In genomic region chr7:122820587-122821535, GRCm38 (mm10) we compare ENCODE assay signal across 10 mouse cellular contexts.
DNase-seq lines count a peak whose midpoint lies in the region; ATAC-seq and TF ChIP-seq lines count a peak whose summit lies in the region.
"Had no signal": no experiment of that assay in that cellular context is flagged by ENCODE, and none has a peak within 500 bp of the region (broad histone marks: within the 10 kb centered on the region; RNA-seq: fewer than 3 reads in every experiment).

No protein-coding gene starts in this region.

- no peak for TF ChIP-seq POLR2A in thymus, adult 2 months (IDR thresholded peaks at IDR 0.05; ENCODE audit: control insufficient read depth, extremely low read depth, insufficient read depth, low read length, poor library complexity)

- intact Hi-C loops in left cerebral cortex, adult 2 months (cut with DNase I): no loop called here

- no peak for TF ChIP-seq CTCF in intestine, postnatal 0 days (IDR thresholded peaks at IDR 0.05; ENCODE audit: low read depth)
- no peak for TF ChIP-seq CTCF in left cerebral cortex, adult 2 months (IDR thresholded peaks at IDR 0.05)
- TF ChIP-seq CTCF in thymus, adult 2 months (IDR thresholded peaks at IDR 0.05; ENCODE audit: borderline replicate concordance, control insufficient read depth, extremely low read depth, insufficient read depth, low read length, poor library complexity): no peak

- no peaks in the 10 kb centered on the region for H3K36me3 ChIP-seq in intestine, embryonic 14.5 days (ENCODE audit: control insufficient read depth, insufficient read depth, low read length)
- no peaks in the 10 kb centered on the region for H3K36me3 ChIP-seq in intestine, postnatal 0 days (ENCODE audit: control insufficient read depth, insufficient read depth)
- H3K36me3 ChIP-seq in heart, embryonic 11.5 days (ENCODE audit: control insufficient read depth, insufficient read depth, low read length): no peaks in the 10 kb centered on the region
- H3K36me3 ChIP-seq in kidney, embryonic 16.5 days (ENCODE audit: insufficient read depth, low read length): no peaks in the 10 kb centered on the region
- no peaks in the 10 kb centered on the region for H3K36me3 ChIP-seq in forebrain, embryonic 16.5 days (ENCODE audit: control insufficient read depth, insufficient read depth)
- no peaks in the 10 kb centered on the region for H3K36me3 ChIP-seq in thymus, adult 2 months (ENCODE audit: control insufficient read depth, insufficient read depth, low read length)
- H3K36me3 ChIP-seq: embryonic facial prominence, embryonic 12.5 days had no signal

- H3K27ac ChIP-seq in intestine, embryonic 14.5 days (ENCODE audit: low read depth): 0 out of 2 replicates have a peak overlapping the region, but pooled peaks have one; percentile 22
- H3K27ac ChIP-seq in intestine, postnatal 0 days (ENCODE audit: low read depth, low read length): no peak overlapping the region; the same call in 1 of the 2 replicates
- peak overlapping the region; percentile 82 for H3K27ac ChIP-seq in heart, embryonic 11.5 days (ENCODE audit: low read depth, low read length)
- H3K27ac ChIP-seq in kidney, embryonic 16.5 days (ENCODE audit: low read length): peak overlapping the region; percentile 75
- H3K27ac ChIP-seq in left cerebral cortex, adult 2 months: no peak overlapping the region
- H3K27ac ChIP-seq in forebrain, embryonic 16.5 days (ENCODE audit: low read length): no peak overlapping the region
- H3K27ac ChIP-seq in thymus, adult 2 months (ENCODE audit: control insufficient read depth, insufficient read depth, low read length): no peak overlapping the region
- H3K27ac ChIP-seq: embryonic facial prominence, embryonic 12.5 days had no signal

- no peaks in the 10 kb centered on the region for H3K27me3 ChIP-seq in intestine, embryonic 14.5 days (replicated peaks; ENCODE audit: control insufficient read depth, insufficient read depth, low read length)
- H3K27me3 ChIP-seq in intestine, postnatal 0 days (replicated peaks; ENCODE audit: control insufficient read depth, insufficient read depth, low read length): no peaks in the 10 kb centered on the region
- no peaks in the 10 kb centered on the region for H3K27me3 ChIP-seq in heart, embryonic 11.5 days (ENCODE audit: control insufficient read depth, insufficient read depth, low read length)
- no peaks in the 10 kb centered on the region for H3K27me3 ChIP-seq in kidney, embryonic 16.5 days (ENCODE audit: insufficient read depth, low read length)
- no peaks in the 10 kb centered on the region for H3K27me3 ChIP-seq in forebrain, embryonic 16.5 days (replicated peaks; ENCODE audit: control insufficient read depth, insufficient read depth, low read length)
- no peaks in the 10 kb centered on the region for H3K27me3 ChIP-seq in thymus, adult 2 months (ENCODE audit: control insufficient read depth, insufficient read depth, low read length)
- H3K27me3 ChIP-seq: embryonic facial prominence, embryonic 12.5 days had no signal

- 81% methylated on average over 12 of the region's 12 CpGs for WGBS in intestine, embryonic 14.5 days
- 78% methylated on average over 12 of the region's 12 CpGs for WGBS in intestine, postnatal 0 days
- WGBS in heart, embryonic 11.5 days (ENCODE audit: insufficient replicate concordance): 62% methylated on average over 12 of the region's 12 CpGs
- WGBS in kidney, embryonic 16.5 days: 68% methylated on average over 12 of the region's 12 CpGs
- WGBS in forebrain, embryonic 16.5 days: 89% methylated on average over 12 of the region's 12 CpGs
- WGBS in thymus, adult 2 months: 62% methylated on average over 12 of the region's 12 CpGs

- H3K4me3 ChIP-seq in intestine, embryonic 14.5 days (ENCODE audit: low read depth, low read length): no peak overlapping the region
- H3K4me3 ChIP-seq in intestine, postnatal 0 days (ENCODE audit: low read depth, low read length): no peak overlapping the region
- H3K4me3 ChIP-seq in heart, embryonic 11.5 days (ENCODE audit: low read depth, low read length): no peak overlapping the region
- H3K4me3 ChIP-seq in kidney, embryonic 16.5 days (ENCODE audit: low read length): no peak overlapping the region
- H3K4me3 ChIP-seq in left cerebral cortex, adult 2 months: no peak overlapping the region
- no peak overlapping the region for H3K4me3 ChIP-seq in forebrain, embryonic 16.5 days (replicated peaks; ENCODE audit: low read length)
- no peak overlapping the region for H3K4me3 ChIP-seq in thymus, adult 2 months (ENCODE audit: control insufficient read depth, insufficient read depth, low read length)
- H3K4me3 ChIP-seq: embryonic facial prominence, embryonic 12.5 days had no signal

- DNase-seq in intestine, embryonic 14.5 days (ENCODE audit: low spot score): no peak
- peak; percentile 32 to 63 for DNase-seq in lung, postnatal 4 days
- no peak for DNase-seq in left cerebral cortex, adult 2 months (ENCODE audit: extremely low spot score in 1 of 2, low spot score in 2 of 2)
- no peak for DNase-seq in thymus, adult 2 months
- DNase-seq: gastrocnemius, postnatal 25 days had no signal

- H3K4me1 ChIP-seq in intestine, embryonic 14.5 days (replicated peaks; ENCODE audit: control insufficient read depth, insufficient read depth, low read length): no peaks in the 10 kb centered on the region
- H3K4me1 ChIP-seq in intestine, postnatal 0 days (replicated peaks; ENCODE audit: control insufficient read depth, insufficient read depth, low read length): no peaks in the 10 kb centered on the region
- no peaks in the 10 kb centered on the region for H3K4me1 ChIP-seq in heart, embryonic 11.5 days (ENCODE audit: control insufficient read depth, insufficient read depth, low read length)
- no peaks in the 10 kb centered on the region for H3K4me1 ChIP-seq in kidney, embryonic 16.5 days (ENCODE audit: insufficient read depth, low read length)
- no peaks in the 10 kb centered on the region for H3K4me1 ChIP-seq in forebrain, embryonic 16.5 days (replicated peaks; ENCODE audit: control insufficient read depth, insufficient read depth, low read length)
- no peaks in the 10 kb centered on the region for H3K4me1 ChIP-seq in thymus, adult 2 months (replicated peaks; ENCODE audit: control insufficient read depth, insufficient read depth, low read length)
- H3K4me1 ChIP-seq: embryonic facial prominence, embryonic 12.5 days had no signal

- H3K4me2 ChIP-seq in intestine, embryonic 14.5 days (ENCODE audit: low read length): no peak overlapping the region
- H3K4me2 ChIP-seq in intestine, postnatal 0 days (replicated peaks; ENCODE audit: low read depth): no peak overlapping the region
- no peak overlapping the region for H3K4me2 ChIP-seq in heart, embryonic 11.5 days
- no peak overlapping the region for H3K4me2 ChIP-seq in kidney, embryonic 16.5 days (replicated peaks; ENCODE audit: low read depth, low read length)
- no peak overlapping the region for H3K4me2 ChIP-seq in forebrain, embryonic 16.5 days (ENCODE audit: low read length)
- H3K4me2 ChIP-seq: embryonic facial prominence, embryonic 12.5 days had no signal

- no peak for ATAC-seq in intestine, embryonic 14.5 days (replicated peaks; ENCODE audit: low FRiP score, low TSS enrichment, low read depth)
- no peak for ATAC-seq in intestine, postnatal 0 days
- 0 out of 2 replicates have a peak, but pooled peaks have one; percentile 55 for ATAC-seq in heart, embryonic 11.5 days (replicated peaks; ENCODE audit: insufficient number of reproducible peaks, low FRiP score, low TSS enrichment)
- peak; percentile 71; the same call in 1 of the 2 replicates for ATAC-seq in kidney, embryonic 16.5 days (ENCODE audit: low FRiP score, low TSS enrichment)
- no peak for ATAC-seq in forebrain, embryonic 16.5 days

- H3K9ac ChIP-seq in intestine, embryonic 14.5 days (ENCODE audit: low read length): no peak overlapping the region
- no peak overlapping the region for H3K9ac ChIP-seq in intestine, postnatal 0 days (ENCODE audit: low read depth, low read length)
- H3K9ac ChIP-seq in heart, embryonic 11.5 days (ENCODE audit: low read depth, low read length): no peak overlapping the region
- H3K9ac ChIP-seq in kidney, embryonic 16.5 days (replicated peaks; ENCODE audit: low read length): no peak overlapping the region
- H3K9ac ChIP-seq in forebrain, embryonic 16.5 days (replicated peaks; ENCODE audit: low read depth, low read length): no peak overlapping the region
- H3K9ac ChIP-seq: embryonic facial prominence, embryonic 12.5 days had no signal

- H3K9me3 ChIP-seq in intestine, embryonic 14.5 days (ENCODE audit: control insufficient read depth, low read length): no peaks in the 10 kb centered on the region
- H3K9me3 ChIP-seq in intestine, postnatal 0 days (ENCODE audit: control insufficient read depth): no peaks in the 10 kb centered on the region
- H3K9me3 ChIP-seq in heart, embryonic 11.5 days (replicated peaks; ENCODE audit: control insufficient read depth, low read length): no peaks in the 10 kb centered on the region
- H3K9me3 ChIP-seq in kidney, embryonic 16.5 days (ENCODE audit: low read length): no peaks in the 10 kb centered on the region
- H3K9me3 ChIP-seq in forebrain, embryonic 16.5 days (ENCODE audit: control insufficient read depth, low read length): no peaks in the 10 kb centered on the region
- H3K9me3 ChIP-seq: embryonic facial prominence, embryonic 12.5 days had no signal

Comparison
In these comparisons a context has a peak if more than half of its experiments do, and no peak if none do; other contexts are left out.
1. H3K27ac ChIP-seq: peak in intestine, embryonic 14.5 days (single experiment), heart, embryonic 11.5 days (single experiment) and kidney, embryonic 16.5 days (single experiment); none in intestine, postnatal 0 days (single experiment), left cerebral cortex, adult 2 months (single experiment), forebrain, embryonic 16.5 days (single experiment) and thymus, adult 2 months (single experiment).
2. ATAC-seq: peak in heart, embryonic 11.5 days (single experiment) and kidney, embryonic 16.5 days (single experiment); none in intestine, embryonic 14.5 days (single experiment), intestine, postnatal 0 days (single experiment) and forebrain, embryonic 16.5 days (single experiment).
3. DNase-seq: peak in lung, postnatal 4 days (2 of 2); none in intestine, embryonic 14.5 days (single experiment), left cerebral cortex, adult 2 months (0 of 2) and thymus, adult 2 months (single experiment).